Mouse (Mus musculus) stomach, postnatal 0 days (tissue): ENCODE data around the gene Gm20532. TPM values are rescaled to one million over a fixed set of nuclear protein-coding genes. Genes with fewer than 3 reads are reported as not detected.
A peak's percentile ranks its signal among the peaks of the same experiment; 100 is the strongest.

Experiments used
- ATAC-seq: fragments of 200-750 bp; cut with Nextera tagmentation; 2 replicates; pipeline ENCODE4 v1.8.0; 2017; ENCODE audit not compliant: low FRiP score, low TSS enrichment
- DNase-seq: peaks from one replicate; pipeline ENCODE4 v3.0.0-alpha.2; 2016; ENCODE audit warnings: low spot score
- H3K27ac ChIP-seq: fragments of 300-500 bp; sonication (generic); replicated peaks from 2 replicates; pipeline ENCODE4 v1.5.1; 2014; ENCODE audit warnings: mild to moderate bottlenecking, control low read depth
- H3K27me3 ChIP-seq: fragments of 300-500 bp; sonication (generic); 2 replicates; pipeline ENCODE4 v1.6.1; 2014; ENCODE audit warnings: low read length; ENCODE audit not compliant: control insufficient read depth, insufficient read depth
- H3K36me3 ChIP-seq: fragments of 300-500 bp; sonication (generic); 2 replicates; pipeline ENCODE4 v1.6.1; 2014; ENCODE audit warnings: low read length, mixed read lengths; ENCODE audit not compliant: control insufficient read depth, insufficient read depth
- H3K4me1 ChIP-seq: fragments of 300-500 bp; sonication (generic); replicated peaks from 2 replicates; pipeline ENCODE4 v1.6.1; 2014; ENCODE audit warnings: antibody characterized with exemption; ENCODE audit not compliant: control insufficient read depth, insufficient read depth
- H3K4me2 ChIP-seq: fragments of 300-500 bp; sonication (generic); replicated peaks from 2 replicates; pipeline ENCODE4 v1.6.1; 2014; ENCODE audit warnings: low read depth, mild to moderate bottlenecking, control low read depth, moderate library complexity
- H3K4me3 ChIP-seq: fragments of 300-500 bp; sonication (generic); 2 replicates; pipeline ENCODE4 v1.5.1; 2014; ENCODE audit warnings: low read depth, low read length, control low read depth
- H3K9ac ChIP-seq: fragments of 300-500 bp; sonication (generic); 2 replicates; pipeline ENCODE4 v1.6.1; 2014; ENCODE audit warnings: mild to moderate bottlenecking, low read length, control low read depth, mixed read lengths
- H3K9me3 ChIP-seq: fragments of 300-500 bp; sonication (generic); 2 replicates; pipeline ENCODE4 v1.6.1; 2016; ENCODE audit warnings: low read length; ENCODE audit not compliant: control insufficient read depth
- CTCF ChIP-seq: IDR thresholded peaks from 2 replicates; pipeline ENCODE4 v1.5.1; 2016; ENCODE audit warnings: antibody characterized with exemption, low read depth, mild to moderate bottlenecking, moderate library complexity
- EP300 ChIP-seq: optimal IDR thresholded peaks from 2 replicates; pipeline ENCODE3; 2016; ENCODE audit warnings: antibody characterized with exemption
- WGBS: fragments of 180-500 bp; shearing (Covaris S2); extraction: QIAGEN DNeasy Blood & Tissue Kit; methylation state at CpG from one replicate; pipeline ENCODE4 v1.1.7; 2014; 5-methylcytosine and 5-hydroxymethylcytosine counted together
- polyA plus RNA-seq: library from polyadenylated mRNA; unstranded; fragments of >200 nt; fragmentation: Nextera tagmentation; extraction: Ambion mirVana; gene quantifications from 2 replicates; pipeline ENCODE4 v1.2.1, GENCODE M21; 2015

Gene Gm20532
- polyA plus RNA-seq, 1 experiment from 2014 or later = not detected

GRCm38 (mm10) chr2:26609261-26609661, 22.8 kb downstream of the Gm20532 start:
- Histone ChIP-seq H3K27me3 (no peaks in the 10 kb centered on the region), H3K4me2 (no peak overlapping the region), H3K27ac (peak overlapping the region; percentile 14; the same call in 1 of the 2 replicates), H3K9me3 (no peaks in the 10 kb centered on the region), H3K4me3 (no peak overlapping the region), H3K36me3 (no peaks in the 10 kb centered on the region), H3K4me1 (peaks cover 4% of the 10 kb centered on the region; the same call in 1 of the 2 replicates), H3K9ac (no peak overlapping the region)
- ATAC-seq (no peak), DNase-seq (no peak)
- no peak for TF ChIP-seq EP300
- no peak for TF ChIP-seq CTCF

GRCm38 (mm10) chr2:26610526-26610925, 24.1 kb downstream of the Gm20532 start:
- Histone ChIP-seq H3K4me2 (no peak overlapping the region), H3K4me3 (no peak overlapping the region), H3K27ac (peak overlapping the region; percentile 46; the same call in 1 of the 2 replicates), H3K9ac (no peak overlapping the region), H3K4me1 (peaks cover 4% of the 10 kb centered on the region; the same call in 1 of the 2 replicates), H3K36me3 (no peaks in the 10 kb centered on the region), H3K27me3 (no peaks in the 10 kb centered on the region), H3K9me3 (no peaks in the 10 kb centered on the region)
- 73% methylated on average over 3 of the region's 3 CpGs for WGBS
- no peak for ATAC-seq
- TF ChIP-seq CTCF = no peak
- no peak for TF ChIP-seq EP300
- no peak for DNase-seq

- H3K4me2 ChIP-seq = no peak overlapping the region
- no peak overlapping the region for H3K9ac ChIP-seq
- DNase-seq (peak; percentile 86), ATAC-seq (peak; percentile 93)
- no peak overlapping the region for H3K4me3 ChIP-seq
- TF ChIP-seq CTCF (no peak), EP300 (no peak)
- no peaks in the 10 kb centered on the region for H3K36me3 ChIP-seq
- peak overlapping the region; percentile 75 for H3K27ac ChIP-seq
- no peaks in the 10 kb centered on the region for H3K9me3 ChIP-seq
- H3K4me1 ChIP-seq = peaks cover 4% of the 10 kb centered on the region; the same call in 1 of the 2 replicates
- no peaks in the 10 kb centered on the region for H3K27me3 ChIP-seq
Measured at GRCm38 (mm10) chr2:26611054-26611453, 24.6 kb downstream of the Gm20532 start.

GRCm38 (mm10) chr2:26611896-26612295, 25.5 kb downstream of the Gm20532 start:
- Histone ChIP-seq H3K9ac (no peak overlapping the region), H3K4me1 (peaks cover 3% of the 10 kb centered on the region; the same call in 1 of the 2 replicates), H3K9me3 (no peaks in the 10 kb centered on the region), H3K4me2 (no peak overlapping the region), H3K27me3 (no peaks in the 10 kb centered on the region), H3K4me3 (no peak overlapping the region), H3K27ac (peak overlapping the region; percentile 75), H3K36me3 (no peaks in the 10 kb centered on the region)
- TF ChIP-seq EP300 = no peak
- TF ChIP-seq CTCF = no peak
- DNase-seq = peak; percentile 54
- peak; percentile 58 for ATAC-seq

- no peak for TF ChIP-seq EP300
- no peaks in the 10 kb centered on the region for H3K36me3 ChIP-seq
- H3K9ac ChIP-seq = no peak overlapping the region
- 81% methylated on average over 5 of the region's 5 CpGs for WGBS
- no peak overlapping the region for H3K27ac ChIP-seq
- no peaks in the 10 kb centered on the region for H3K27me3 ChIP-seq
- no peaks in the 10 kb centered on the region; the same call in 1 of the 2 replicates for H3K4me1 ChIP-seq
- H3K4me2 ChIP-seq = no peak overlapping the region
- ATAC-seq = no peak
- no peak for DNase-seq
- no peaks in the 10 kb centered on the region for H3K9me3 ChIP-seq
- no peak overlapping the region for H3K4me3 ChIP-seq
Measured at GRCm38 (mm10) chr2:26614903-26615302, 28.5 kb downstream of the Gm20532 start.

- H3K36me3 ChIP-seq = no peaks in the 10 kb centered on the region
- H3K4me1 ChIP-seq = no peaks in the 10 kb centered on the region
- DNase-seq = no peak
- no peaks in the 10 kb centered on the region for H3K27me3 ChIP-seq
- H3K9ac ChIP-seq = no peak overlapping the region
- ATAC-seq = no peak
- no peak overlapping the region for H3K4me2 ChIP-seq
- 82% methylated on average over 4 of the region's 4 CpGs for WGBS
- no peak overlapping the region for H3K4me3 ChIP-seq
- H3K9me3 ChIP-seq = no peaks in the 10 kb centered on the region
- peak overlapping the region; percentile 24; the same call in 1 of the 2 replicates for H3K27ac ChIP-seq
- TF ChIP-seq EP300 (no peak), CTCF (no peak)
Measured at GRCm38 (mm10) chr2:26615459-26616124, 29.2 kb downstream of the Gm20532 start.
